Mouse (Mus musculus) testis, adult 2 months (tissue): ENCODE data around the gene Lrch1. TPM values are rescaled to one million over a fixed set of nuclear protein-coding genes. Genes with fewer than 3 reads are reported as not detected.

Source experiments
- H3K27ac ChIP-seq: fragments of 200-500 bp; 2 replicates; pipeline ENCODE4 v1.5.1; 2012; ENCODE audit warnings: low read depth, low read length; ENCODE audit not compliant: control insufficient read depth, insufficient read depth
- H3K27me3 ChIP-seq: fragments of 200-500 bp; 2 replicates; pipeline ENCODE4 v1.6.1; 2012; ENCODE audit warnings: mild to moderate bottlenecking, low read length, moderate library complexity; ENCODE audit not compliant: control insufficient read depth, insufficient read depth
- H3K36me3 ChIP-seq: fragments of 200-500 bp; 2 replicates; pipeline ENCODE4 v1.6.1; 2012; ENCODE audit warnings: mild to moderate bottlenecking, low read length; ENCODE audit not compliant: control insufficient read depth, insufficient read depth
- H3K4me1 ChIP-seq: fragments of 200-500 bp; 2 replicates; pipeline ENCODE4 v1.6.1; 2012; ENCODE audit warnings: low read length; ENCODE audit not compliant: control insufficient read depth, insufficient read depth
- H3K4me3 ChIP-seq: fragments of 200-500 bp; 2 replicates; pipeline ENCODE4 v1.5.1; 2012; ENCODE audit warnings: low read depth, mild to moderate bottlenecking, low read length, moderate library complexity, mixed read lengths; ENCODE audit not compliant: control insufficient read depth
- CTCF ChIP-seq: fragments of 200-500 bp; IDR thresholded peaks from 2 replicates; pipeline ENCODE4 v1.5.1; 2012; ENCODE audit warnings: low read depth, mild to moderate bottlenecking, inconsistent platforms, low read length, moderate library complexity; ENCODE audit not compliant: control insufficient read depth, insufficient read depth, insufficient replicate concordance
- POLR2A ChIP-seq: fragments of 200-500 bp; IDR thresholded peaks from 2 replicates; pipeline ENCODE4 v1.6.1; 2012; ENCODE audit warnings: low read depth, mild to moderate bottlenecking, inconsistent platforms, low read length, moderate library complexity; ENCODE audit not compliant: control insufficient read depth
- polyA plus RNA-seq: library from polyadenylated mRNA; depleted of rRNA; stranded (reverse); fragments of >200 nt; gene quantifications from 2 replicates; pipeline ENCODE4 v1.2.3, GENCODE M21; 2012

The Lrch1 gene
- polyA plus RNA-seq, 1 experiment, result 1.6 TPM

GRCm38 (mm10) chr14:74835010-74835409 lies 112.7 kb downstream of the Lrch1 start:
- no peaks in the 10 kb centered on the region for H3K36me3 ChIP-seq
- TF ChIP-seq CTCF (no peak), POLR2A (no peak)
- no peaks in the 10 kb centered on the region for H3K4me1 ChIP-seq
- no peak overlapping the region for H3K4me3 ChIP-seq
- no peak overlapping the region for H3K27ac ChIP-seq
- no peaks in the 10 kb centered on the region for H3K27me3 ChIP-seq

- H3K4me1 ChIP-seq, result no peaks in the 10 kb centered on the region
- H3K27me3 ChIP-seq, result no peaks in the 10 kb centered on the region
- H3K27ac ChIP-seq, result no peak overlapping the region
- no peaks in the 10 kb centered on the region for H3K36me3 ChIP-seq
- no peak overlapping the region for H3K4me3 ChIP-seq
- TF ChIP-seq POLR2A (no peak), CTCF (no peak)
Observed at GRCm38 (mm10) chr14:74834215-74834614, 113.5 kb downstream of the Lrch1 start.

GRCm38 (mm10) chr14:74831653-74832052 lies 116.0 kb downstream of the Lrch1 start:
- Histone ChIP-seq H3K36me3 (no peaks in the 10 kb centered on the region), H3K27me3 (no peaks in the 10 kb centered on the region), H3K4me1 (no peaks in the 10 kb centered on the region), H3K27ac (no peak overlapping the region), H3K4me3 (no peak overlapping the region)
- TF ChIP-seq POLR2A, result no peak
- no peak for TF ChIP-seq CTCF

- H3K4me3 ChIP-seq, result no peak overlapping the region
- no peak overlapping the region for H3K27ac ChIP-seq
- no peaks in the 10 kb centered on the region for H3K4me1 ChIP-seq
- H3K27me3 ChIP-seq, result no peaks in the 10 kb centered on the region
- no peaks in the 10 kb centered on the region for H3K36me3 ChIP-seq
- no peak for TF ChIP-seq CTCF
- TF ChIP-seq POLR2A, result no peak
Observed at GRCm38 (mm10) chr14:74831050-74831449, 116.6 kb downstream of the Lrch1 start.

- H3K36me3 ChIP-seq, result no peaks in the 10 kb centered on the region
- no peak for TF ChIP-seq POLR2A
- TF ChIP-seq CTCF, result no peak
- no peaks in the 10 kb centered on the region for H3K27me3 ChIP-seq
Observed at GRCm38 (mm10) chr14:74830591-74830990, 117.1 kb downstream of the Lrch1 start.

GRCm38 (mm10) chr14:74822757-74823680 lies 124.7 kb downstream of the Lrch1 start:
- Histone ChIP-seq H3K27ac (no peak overlapping the region), H3K4me3 (no peak overlapping the region), H3K4me1 (no peaks in the 10 kb centered on the region), H3K36me3 (no peaks in the 10 kb centered on the region), H3K27me3 (no peaks in the 10 kb centered on the region)
- TF ChIP-seq POLR2A (no peak), CTCF (no peak)

More at GRCm38 (mm10) chr14:74830591-74830990, 117.1 kb downstream of the Lrch1 start:
- H3K4me3 ChIP-seq, result no peak overlapping the region
- H3K4me1 ChIP-seq, result no peaks in the 10 kb centered on the region
- no peak overlapping the region for H3K27ac ChIP-seq

- no peak overlapping the region for H3K4me3 ChIP-seq
- H3K27ac ChIP-seq, result no peak overlapping the region
- H3K36me3 ChIP-seq, result no peaks in the 10 kb centered on the region
- no peak for TF ChIP-seq CTCF
- no peaks in the 10 kb centered on the region for H3K27me3 ChIP-seq
- H3K4me1 ChIP-seq, result no peaks in the 10 kb centered on the region
Observed at GRCm38 (mm10) chr14:74822048-74822447, 125.6 kb downstream of the Lrch1 start.
